Mouse (Mus musculus) G1E (cell line): ENCODE measurements around the gene Grin2c. TPM values are rescaled to one million over a fixed set of nuclear protein-coding genes. Genes with fewer than 3 reads are reported as not detected.

Experiments
- ATAC-seq: 2 replicates; pipeline ENCODE4 v1.8.0; 2016; ENCODE audit warnings: mild to moderate bottlenecking; ENCODE audit not compliant: insufficient number of reproducible peaks, poor library complexity, low FRiP score, severe bottlenecking; ENCODE audit errors: extremely low read depth
- DNase-seq: peaks from one replicate; pipeline ENCODE4 v3.0.0; 2012; ENCODE audit warnings: low spot score
- H3K27me3 ChIP-seq: 2 replicates; pipeline ENCODE4 v1.6.1; 2012; ENCODE audit warnings: mild to moderate bottlenecking, low read length, inconsistent platforms; ENCODE audit not compliant: insufficient read depth
- H3K36me3 ChIP-seq: replicated peaks from 2 replicates; pipeline ENCODE3; 2012; ENCODE audit warnings: mild to moderate bottlenecking, inconsistent platforms
- H3K4me1 ChIP-seq: 2 replicates; pipeline ENCODE4 v1.6.1; 2012; ENCODE audit warnings: low read depth, low read length, inconsistent platforms, mixed read lengths; ENCODE audit not compliant: insufficient read depth
- H3K4me3 ChIP-seq: 2 replicates; pipeline ENCODE4 v1.5.1; 2012; ENCODE audit warnings: low read depth, mild to moderate bottlenecking, inconsistent platforms, low read length, moderate library complexity, mixed read lengths
- H3K9me3 ChIP-seq: replicated peaks from 2 replicates; pipeline ENCODE4 v1.6.1; 2012; ENCODE audit warnings: inconsistent platforms
- CTCF ChIP-seq: IDR thresholded peaks from 2 replicates; pipeline ENCODE4 v1.5.1; 2012; ENCODE audit warnings: low read depth, low read length, inconsistent platforms, mixed read lengths
- GATA1 ChIP-seq: IDR thresholded peaks from 2 replicates; pipeline ENCODE4 v1.6.1; 2012; ENCODE audit warnings: borderline replicate concordance, low read length, inconsistent platforms, mixed read lengths
- GATA2 ChIP-seq: IDR thresholded peaks from 2 replicates; pipeline ENCODE4 v1.6.1; 2012; ENCODE audit warnings: low read depth, low read length, inconsistent platforms, borderline replicate concordance
- POLR2AphosphoS5 ChIP-seq: IDR thresholded peaks from 2 replicates; pipeline ENCODE4 v1.6.1; 2012; ENCODE audit warnings: low read depth, low read length, inconsistent platforms; ENCODE audit not compliant: insufficient replicate concordance
- TAL1 ChIP-seq: conservative IDR thresholded peaks from 2 replicates; pipeline ENCODE4 v1.6.1; 2012; ENCODE audit warnings: low read depth, low read length, inconsistent platforms, mixed read lengths
- polyA plus RNA-seq: library from polyadenylated mRNA; stranded (reverse); fragments of >175 nt; gene quantifications from 2 replicates; pipeline ENCODE4 v1.2.3, GENCODE M21; 2012
- total RNA-seq, 2 experiments: library from RNA; stranded (forward) in 1 of 2; stranded (reverse) in 1 of 2; fragments of 200-1000 nt in 1 of 2; fragments of >200 nt in 1 of 2; fragmentation: Nextera tagmentation in 1 of 2; gene quantifications; 2 replicates each; pipeline ENCODE4 v1.2.3; 2014 to 2017

The Grin2c gene
- total and polyA plus RNA-seq, 3 experiments = 0.53 TPM; not detected in 2

- no peak for DNase-seq
- H3K27me3 ChIP-seq = no peaks in the 10 kb centered on the region
- TF ChIP-seq POLR2AphosphoS5 (no peak), GATA1 (no peak), CTCF (no peak)
- peaks cover 96% of the 10 kb centered on the region for H3K36me3 ChIP-seq
- no peaks in the 10 kb centered on the region for H3K9me3 ChIP-seq
- H3K4me3 ChIP-seq = no peak overlapping the region
- ATAC-seq = no peak
- H3K4me1 ChIP-seq = peaks cover 7% of the 10 kb centered on the region
Observed at GRCm38 (mm10) chr11:115231168-115231915, 35.7 kb downstream of the Grin2c start.

GRCm38 (mm10) chr11:115229021-115229930 is 37.8 kb downstream of the Grin2c start:
- Histone ChIP-seq H3K36me3 (peaks cover 97% of the 10 kb centered on the region), H3K9me3 (no peaks in the 10 kb centered on the region), H3K4me3 (no peak overlapping the region), H3K4me1 (peaks cover 7% of the 10 kb centered on the region), H3K27me3 (no peaks in the 10 kb centered on the region)
- DNase-seq (no peak), ATAC-seq (no peak)
- TF ChIP-seq CTCF (no peak), GATA1 (no peak), TAL1 (no peak), POLR2AphosphoS5 (no peak), GATA2 (no peak)

GRCm38 (mm10) chr11:115228430-115228829 is 38.6 kb downstream of the Grin2c start:
- Histone ChIP-seq H3K4me1 (peaks cover 7% of the 10 kb centered on the region), H3K9me3 (no peaks in the 10 kb centered on the region), H3K4me3 (no peak overlapping the region), H3K36me3 (peaks cover 97% of the 10 kb centered on the region), H3K27me3 (no peaks in the 10 kb centered on the region)
- ATAC-seq = no peak
- TF ChIP-seq CTCF (no peak), GATA2 (no peak), POLR2AphosphoS5 (no peak), GATA1 (no peak), TAL1 (no peak)
- no peak for DNase-seq

GRCm38 (mm10) chr11:115227640-115228039 is 39.4 kb downstream of the Grin2c start:
- ATAC-seq (no peak), DNase-seq (no peak)
- Histone ChIP-seq H3K36me3 (peaks cover 97% of the 10 kb centered on the region), H3K4me1 (peaks cover 7% of the 10 kb centered on the region), H3K4me3 (no peak overlapping the region), H3K9me3 (no peaks in the 10 kb centered on the region), H3K27me3 (no peaks in the 10 kb centered on the region)
- TF ChIP-seq CTCF = no peak
- no peak for TF ChIP-seq TAL1
- no peak for TF ChIP-seq GATA2
- TF ChIP-seq POLR2AphosphoS5 = no peak
- TF ChIP-seq GATA1 = no peak

- ATAC-seq (0 out of 2 replicates have a peak, but pooled peaks have one; percentile 12), DNase-seq (no peak)
- no peaks in the 10 kb centered on the region for H3K27me3 ChIP-seq
- no peaks in the 10 kb centered on the region for H3K9me3 ChIP-seq
- H3K4me1 ChIP-seq = peaks cover 7% of the 10 kb centered on the region
- TF ChIP-seq GATA1 (no peak), CTCF (no peak), POLR2AphosphoS5 (no peak)
- no peak overlapping the region for H3K4me3 ChIP-seq
- peaks cover 97% of the 10 kb centered on the region for H3K36me3 ChIP-seq
Observed at GRCm38 (mm10) chr11:115226811-115227491, 40.1 kb downstream of the Grin2c start.

GRCm38 (mm10) chr11:115225301-115225700 is 41.7 kb downstream of the Grin2c start:
- Histone ChIP-seq H3K9me3 (no peaks in the 10 kb centered on the region), H3K4me1 (peaks cover 7% of the 10 kb centered on the region), H3K36me3 (peaks cover 93% of the 10 kb centered on the region), H3K4me3 (no peak overlapping the region), H3K27me3 (no peaks in the 10 kb centered on the region)
- ATAC-seq = no peak
- DNase-seq = no peak
- no peak for TF ChIP-seq POLR2AphosphoS5
- TF ChIP-seq GATA2 = no peak
- no peak for TF ChIP-seq TAL1
- TF ChIP-seq GATA1 = no peak
